Mouse (Mus musculus): Measurements from ENCODE around the gene Rab21.

GRCm38 (mm10) chr10:115358216-115358919 is 43.0 kb upstream of the Rab21 start:
- TF ChIP-seq CTCF (IDR thresholded peaks at IDR 0.05; ENCODE audit: borderline replicate concordance, extremely low read depth, insufficient read depth, insufficient read length), result no peak
- no peak for TF ChIP-seq POLR2A (IDR thresholded peaks at IDR 0.05; ENCODE audit: borderline replicate concordance, extremely low read depth, insufficient read depth, insufficient read length, poor library complexity, severe bottlenecking)

Data from brain, embryonic 14.5 days (tissue).